Mouse (Mus musculus) limb, embryonic 12.5 days (tissue): ENCODE measurements around the gene Naip6. TPM values are rescaled to one million over a fixed set of nuclear protein-coding genes. Genes with fewer than 3 reads are reported as not detected.
"Not testable (repeated sequence)": the region's sequence is repeated elsewhere in the genome, so short reads cannot be mapped to it uniquely, and the experiment has no call there.

ENCODE experiments used
- ATAC-seq: fragments of 200-750 bp; cut with Nextera tagmentation; 2 replicates; pipeline ENCODE4 v1.8.0; 2017; ENCODE audit warnings: low read depth, moderate TSS enrichment; ENCODE audit not compliant: insufficient number of reproducible peaks, insufficient read depth, low FRiP score, low TSS enrichment
- H3K27ac ChIP-seq: fragments of 300-500 bp; sonication (generic); 2 replicates; pipeline ENCODE4 v1.5.1; 2016; ENCODE audit warnings: mild to moderate bottlenecking, moderate library complexity
- H3K27me3 ChIP-seq: fragments of 300-500 bp; sonication (generic); 2 replicates; pipeline ENCODE4 v1.6.1; 2016; ENCODE audit warnings: mild to moderate bottlenecking, moderate library complexity
- H3K36me3 ChIP-seq: fragments of 300-500 bp; sonication (generic); 2 replicates; pipeline ENCODE4 v1.6.1; 2016; ENCODE audit warnings: mild to moderate bottlenecking, moderate library complexity
- H3K4me1 ChIP-seq: fragments of 300-500 bp; sonication (generic); replicated peaks from 2 replicates; pipeline ENCODE4 v1.6.1; 2016
- H3K4me2 ChIP-seq: fragments of 300-500 bp; sonication (generic); 2 replicates; pipeline ENCODE4 v1.6.1; 2016; ENCODE audit warnings: mild to moderate bottlenecking, moderate library complexity
- H3K4me3 ChIP-seq: fragments of 300-500 bp; sonication (generic); replicated peaks from 2 replicates; pipeline ENCODE4 v1.5.1; 2016; ENCODE audit warnings: mild to moderate bottlenecking
- H3K9ac ChIP-seq: fragments of 300-500 bp; sonication (generic); replicated peaks from 2 replicates; pipeline ENCODE4 v1.6.1; 2016; ENCODE audit warnings: mild to moderate bottlenecking, moderate library complexity
- H3K9me3 ChIP-seq: fragments of 300-500 bp; sonication (generic); 2 replicates; pipeline ENCODE4 v1.6.1; 2016; ENCODE audit warnings: mild to moderate bottlenecking, moderate library complexity
- WGBS: fragments of 180-500 bp; shearing (Covaris S2); methylation state at CpG from one replicate; pipeline ENCODE4 v1.1.7; 2016; 5-methylcytosine and 5-hydroxymethylcytosine counted together
- polyA plus RNA-seq: library from polyadenylated mRNA; unstranded; fragments of >200 nt; fragmentation: Nextera tagmentation; extraction: Ambion mirVana; gene quantifications from 2 replicates; pipeline ENCODE4 v1.2.1, GENCODE M21; 2016

The Naip6 gene
- polyA plus RNA-seq, 1 experiment from 2014 or later: not detected

DNA sequence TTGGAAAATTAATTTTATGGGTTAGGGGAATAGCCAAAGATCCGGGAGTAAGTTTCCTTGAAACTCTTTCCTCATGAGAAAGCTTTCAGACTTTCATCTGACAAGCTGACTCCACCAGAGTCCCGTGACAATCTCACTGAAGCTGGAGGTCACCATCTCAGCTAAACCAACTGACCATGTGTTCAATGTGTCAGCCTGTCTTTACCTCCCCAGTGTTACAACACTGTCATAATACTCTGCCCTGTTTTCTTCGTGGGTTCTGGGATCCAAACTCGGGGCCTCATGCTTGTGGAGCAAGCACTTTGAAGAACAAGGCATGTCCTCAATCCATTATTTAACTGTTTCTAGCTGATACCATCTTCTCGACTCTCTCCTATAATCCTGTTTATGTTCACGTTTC, 61.5 kb downstream of the Naip6 start:
- H3K4me2 ChIP-seq, H3K9ac ChIP-seq, H3K4me1 ChIP-seq, H3K36me3 ChIP-seq, H3K9me3 ChIP-seq, H3K27ac ChIP-seq, H3K27me3 ChIP-seq, H3K4me3 ChIP-seq, ATAC-seq: not testable (repeated sequence)
- 83% methylated on average over 6 of the region's 6 CpGs for WGBS

DNA sequence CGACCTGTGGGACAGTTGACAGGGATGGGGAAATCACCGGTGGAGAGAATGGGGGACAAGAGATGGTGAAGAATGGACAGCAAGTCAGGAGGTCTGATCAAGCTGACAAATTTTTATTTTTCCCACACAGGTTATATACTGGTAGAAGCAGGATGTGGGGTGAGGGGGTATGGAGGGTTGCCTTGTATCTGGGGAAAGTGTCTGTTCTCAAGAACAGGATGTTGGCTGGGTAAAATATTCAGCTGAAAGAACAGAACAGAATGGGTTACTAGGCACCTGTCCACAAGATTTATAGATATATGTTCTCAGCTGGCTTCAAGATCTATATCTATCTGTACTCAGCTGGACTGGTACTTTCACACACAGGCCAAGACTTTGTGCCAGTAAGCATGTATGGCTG, 65.6 kb downstream of the Naip6 start:
- not testable (repeated sequence) for H3K36me3 ChIP-seq, H3K4me1 ChIP-seq, ATAC-seq, H3K4me2 ChIP-seq, H3K9me3 ChIP-seq, H3K4me3 ChIP-seq, H3K27ac ChIP-seq, H3K9ac ChIP-seq, H3K27me3 ChIP-seq
- 96% methylated on average over 2 of the region's 2 CpGs for WGBS

DNA sequence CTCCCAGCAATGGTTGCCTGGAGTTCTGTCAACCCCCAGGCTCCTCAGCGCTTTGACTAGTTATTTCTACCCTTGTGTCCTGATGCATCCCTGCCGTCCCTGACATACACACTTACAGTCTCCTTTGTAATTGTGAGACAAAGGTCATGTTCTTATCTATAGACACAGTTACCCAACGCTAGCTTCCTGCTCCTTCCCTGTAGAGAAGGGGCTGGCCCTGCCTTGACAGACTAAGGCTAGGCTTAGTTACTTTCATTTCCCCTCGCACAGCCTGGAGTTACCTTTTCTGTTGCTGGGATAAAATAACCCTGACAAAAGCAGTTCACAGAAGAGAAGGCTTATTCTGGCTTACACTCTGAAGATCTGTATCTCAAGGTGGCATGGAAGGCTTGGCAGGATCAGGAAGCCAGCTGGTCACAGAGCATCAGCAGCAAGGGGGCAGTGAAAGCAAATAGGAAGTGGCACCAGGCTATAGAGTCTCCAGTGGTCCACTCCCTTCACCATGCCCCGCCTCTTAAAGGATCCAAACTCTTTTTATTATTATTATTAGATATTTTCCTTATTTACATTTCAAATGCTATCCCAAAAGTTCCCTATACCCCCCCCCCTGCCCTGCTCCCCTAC, 70.5 kb downstream of the Naip6 start:
- not testable (repeated sequence) for H3K4me2 ChIP-seq, H3K4me3 ChIP-seq, ATAC-seq, H3K27ac ChIP-seq, H3K36me3 ChIP-seq, H3K27me3 ChIP-seq, H3K4me1 ChIP-seq, H3K9me3 ChIP-seq, H3K9ac ChIP-seq
- WGBS: 86% methylated on average over 5 of the region's 5 CpGs

DNA sequence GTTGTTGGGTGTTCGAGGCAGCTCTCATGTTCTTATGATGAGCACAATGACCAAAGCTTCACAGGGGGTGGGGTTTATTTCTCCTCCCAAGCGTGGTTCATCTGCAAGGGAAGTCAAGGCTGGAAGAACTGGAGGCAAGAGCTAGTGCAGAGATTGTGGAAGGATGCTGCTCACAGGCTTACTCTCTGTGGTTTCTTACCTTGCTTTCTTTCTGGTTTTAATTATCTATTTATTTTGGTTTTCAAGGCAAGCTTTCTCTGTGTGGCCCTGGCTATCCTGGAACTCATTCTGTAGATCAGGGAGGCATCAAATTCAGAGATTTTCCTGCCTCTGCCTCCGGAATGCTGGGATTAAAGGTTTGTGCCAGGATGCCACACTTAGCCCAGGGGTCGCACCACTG, 71.3 kb downstream of the Naip6 start, which contains the start of gene Naip5:
Gene Naip5, minus strand, starts transcription at position 101 of the 400 bp plus-strand sequence.
- H3K9ac ChIP-seq, H3K36me3 ChIP-seq, H3K27me3 ChIP-seq, H3K27ac ChIP-seq, H3K4me1 ChIP-seq, ATAC-seq, H3K4me2 ChIP-seq, H3K4me3 ChIP-seq, H3K9me3 ChIP-seq: not testable (repeated sequence)
- WGBS: 71% methylated on average over 4 of the region's 4 CpGs

DNA sequence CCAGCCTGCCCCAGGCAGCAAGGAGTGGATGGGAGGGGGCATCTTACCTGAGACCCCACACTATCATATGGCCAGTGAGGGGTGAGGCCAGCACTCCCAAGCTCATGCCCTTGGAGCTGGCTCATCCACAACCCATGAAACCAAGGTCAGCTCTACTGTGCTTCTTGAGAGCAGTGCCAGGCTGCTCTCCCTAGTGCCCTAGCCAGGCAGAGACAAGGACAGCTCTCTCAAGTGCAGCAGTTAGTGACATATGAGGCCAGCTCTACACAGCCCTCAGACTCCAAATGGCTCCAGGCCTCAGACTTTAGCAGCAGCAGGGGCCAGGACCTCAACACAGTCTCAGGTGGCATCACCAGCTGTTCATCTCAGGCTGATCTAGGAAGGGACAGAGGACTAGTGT, 73.8 kb downstream of the Naip6 start:
- no peak for ATAC-seq
- Histone ChIP-seq H3K9ac (no peak overlapping the region), H3K4me1 (no peaks in the 10 kb centered on the region), H3K36me3 (no peaks in the 10 kb centered on the region), H3K9me3 (no peaks in the 10 kb centered on the region), H3K4me3 (no peak overlapping the region), H3K27ac (no peak overlapping the region), H3K27me3 (no peaks in the 10 kb centered on the region), H3K4me2 (no peak overlapping the region)

Other genes starting within 250 kb of the Naip6 start
- 31.1 and 40.2 TPM in 2 replicates for gene Bdp1, start 213.6 kb downstream of the Naip6 start, polyA plus RNA-seq
- gene Serf1, start 209.7 kb downstream of the Naip6 start, polyA plus RNA-seq: 267 and 269 TPM in 2 replicates
- gene Smn1, start 192.8 kb downstream of the Naip6 start, polyA plus RNA-seq: 55.0 and 59.5 TPM in 2 replicates
- gene Naip2, start 115.6 kb downstream of the Naip6 start, polyA plus RNA-seq: 0.15 and 0.29 TPM in 2 replicates
- 0.05 TPM in 1 of 2 replicates, not detected in the other for gene Naip5, start 71.4 kb downstream of the Naip6 start, polyA plus RNA-seq
- not detected in 2 replicates for gene Naip1, start 135.2 kb upstream of the Naip6 start, polyA plus RNA-seq
- 84.5 and 93.5 TPM in 2 replicates for gene Gtf2h2, start 174.9 kb upstream of the Naip6 start, polyA plus RNA-seq
- 1.6 and 2.0 TPM in 2 replicates for gene Ocln, start 235.0 kb upstream of the Naip6 start, polyA plus RNA-seq